Mouse (Mus musculus) adrenal gland, postnatal 36 days (tissue): ENCODE data around the gene Fbxw26. TPM values are rescaled to one million over a fixed set of nuclear protein-coding genes. Genes with fewer than 3 reads are reported as not detected.
A peak's percentile ranks its signal among the peaks of the same experiment; 100 is the strongest.
"Not testable (repeated sequence)": the region's sequence is repeated elsewhere in the genome, so short reads cannot be mapped to it uniquely, and the experiment has no call there.

Experiments
- DNase-seq, 2 experiments: peaks; one replicate each; pipeline ENCODE4 v3.0.0; 2021; ENCODE audit warnings: mixed read lengths in 1 of 2
- long read RNA-seq, 2 experiments: library from polyadenylated mRNA; stranded (forward); transcript quantifications; one replicate each; pipeline ENCODE4 v2.0.0; 2021; ENCODE audit warnings: borderline sequencing depth in 2 of 2
- total RNA-seq, 2 experiments: library from RNA; stranded (reverse); gene quantifications; 2 replicates each; pipeline ENCODE4 v1.2.3; 2021

The Fbxw26 gene
- total RNA-seq: not detected
- long read RNA-seq, experiment 1: 0 reads
- long read RNA-seq, experiment 2: 0 reads

DNA sequence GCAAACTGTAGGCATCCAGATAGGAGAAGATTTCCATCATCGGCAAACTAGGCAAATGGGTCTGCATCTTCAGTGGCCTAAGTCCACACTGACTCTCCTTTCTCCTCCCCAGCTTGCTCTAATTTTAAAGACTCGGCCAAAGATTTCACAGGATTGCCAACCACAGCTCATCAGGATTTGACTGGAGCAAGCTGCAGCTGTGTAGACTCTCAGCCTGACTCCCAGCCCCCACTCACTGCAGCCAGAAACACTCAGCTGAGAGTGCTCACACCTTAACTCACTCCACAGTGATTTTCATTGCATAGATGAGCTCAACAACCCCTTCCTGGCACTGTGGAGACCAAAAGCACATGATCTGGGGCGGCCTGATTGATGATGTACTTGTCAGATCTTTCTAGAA, at the start of gene Fbxw26:
TSS of gene Fbxw26 (minus strand) at position 101 of the 400 bp plus-strand sequence.
- not testable (repeated sequence) for DNase-seq

DNA sequence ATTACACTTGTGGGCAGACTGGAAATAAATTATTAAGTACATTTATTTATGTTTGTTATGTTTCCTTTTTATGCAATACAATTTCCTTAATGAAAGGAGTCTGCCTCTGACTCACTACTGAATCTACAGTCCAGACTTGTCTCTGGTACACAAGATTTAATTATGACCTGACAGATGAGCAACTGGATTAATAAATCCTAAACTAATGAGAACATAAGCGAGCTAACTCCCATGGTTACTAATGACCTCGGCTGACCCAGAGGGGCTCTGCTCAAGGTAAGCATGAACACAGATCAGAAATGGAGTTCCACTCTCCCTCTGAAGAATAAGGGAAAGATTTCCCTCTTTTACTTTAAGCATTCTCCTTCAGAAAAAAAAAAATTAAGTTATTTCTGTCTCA, 49.3 kb upstream of the Fbxw26 start:
- DNase-seq: peak in 1 of 2 experiments; percentile 5

GRCm38 (mm10) chr9:109790570-109790969, 44.7 kb upstream of the Fbxw26 start, which contains the start of gene Fbxw27:
Gene Fbxw27, minus strand, starts transcription at chr9:109790670.
- DNase-seq: not testable (repeated sequence)

DNA sequence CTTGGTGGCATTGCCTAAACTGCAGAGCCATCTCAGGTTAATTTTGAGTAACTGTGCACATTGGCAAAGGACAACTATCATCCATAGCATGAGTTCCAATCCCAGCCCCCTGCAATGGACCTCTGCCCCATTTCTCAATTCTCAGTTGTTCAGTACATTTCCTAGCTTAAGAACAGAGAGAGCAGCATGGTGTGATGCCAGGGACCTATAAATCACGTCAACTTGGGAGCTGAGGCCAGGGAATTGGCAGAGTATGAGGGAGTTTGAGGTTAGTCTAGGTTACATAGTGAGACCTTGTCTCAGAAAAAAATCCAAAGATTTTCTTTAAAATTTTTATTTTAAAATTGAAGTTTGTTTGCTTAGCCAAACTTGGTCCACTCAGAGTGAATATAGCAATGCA, 21.0 kb upstream of the Fbxw26 start:
- peak; percentile 70 to 76 for DNase-seq

DNA sequence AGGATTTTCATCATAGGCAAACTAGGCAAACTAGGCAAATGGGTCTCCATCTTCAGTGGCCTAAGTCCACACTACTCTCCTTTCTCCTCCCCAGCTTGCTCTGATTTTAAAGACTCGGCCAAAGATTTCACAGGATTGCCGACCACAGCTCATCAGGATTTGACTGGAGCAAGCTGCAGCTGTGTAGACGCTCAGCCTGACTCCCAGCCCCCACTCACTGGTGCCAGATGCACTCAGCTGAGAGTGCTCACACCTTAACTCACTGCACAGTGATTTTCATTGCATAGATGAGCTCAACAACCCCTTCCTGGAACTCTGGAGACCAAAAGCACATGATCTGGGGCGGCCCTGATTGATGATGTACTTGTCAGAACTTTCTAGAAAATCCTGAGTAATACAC, 43.3 kb downstream of the Fbxw26 start, which contains the start of gene Fbxw18:
TSS of gene Fbxw18 (minus strand) at position 101 of the 400 bp plus-strand sequence.
- not testable (repeated sequence) for DNase-seq

- peak; percentile 69 to 84 for DNase-seq
Measured at GRCm38 (mm10) chr9:109685299-109685698, 60.6 kb downstream of the Fbxw26 start.

Other genes with a start within 250 kb of the Fbxw26 start
- not detected for gene Fbxw15, start 177.8 kb downstream of the Fbxw26 start, total RNA-seq
- gene Fbxw24, start 120.0 kb downstream of the Fbxw26 start, total RNA-seq: not detected
- gene Fbxw25, start 81.4 kb downstream of the Fbxw26 start, total RNA-seq: not detected
- gene Fbxw18, start 43.4 kb downstream of the Fbxw26 start, total RNA-seq: not detected
- gene Fbxw27, start 44.6 kb upstream of the Fbxw26 start, total RNA-seq: not detected
- gene Spink8, start 66.2 kb upstream of the Fbxw26 start, total RNA-seq: 10 to 100 TPM; 13.1 to 21.8 TPM
- gene Nme6, start 86.7 kb upstream of the Fbxw26 start, total RNA-seq: 10 to 100 TPM; 19.3 to 21.1 TPM
- gene Camp, start 103.5 kb upstream of the Fbxw26 start, total RNA-seq: under 1 TPM in 1 of 2 experiments, not detected in 1; 0.56 TPM
- gene Cdc25a, start 129.5 kb upstream of the Fbxw26 start, total RNA-seq: 10 to 100 TPM; 10.1 to 17.6 TPM
- 10 to 100 TPM; 75.6 to 96.8 TPM for gene Map4, start 185.4 kb upstream of the Fbxw26 start, total RNA-seq